Mouse (Mus musculus): ENCODE measurements around the gene Zbtb2. TPM values are rescaled to one million over a fixed set of nuclear protein-coding genes. Genes with fewer than 3 reads are reported as not detected.

Gene Zbtb2
- total and polyA plus RNA-seq, 3 experiments = 8.6 to 12.7 TPM; not detected in 1

DNA sequence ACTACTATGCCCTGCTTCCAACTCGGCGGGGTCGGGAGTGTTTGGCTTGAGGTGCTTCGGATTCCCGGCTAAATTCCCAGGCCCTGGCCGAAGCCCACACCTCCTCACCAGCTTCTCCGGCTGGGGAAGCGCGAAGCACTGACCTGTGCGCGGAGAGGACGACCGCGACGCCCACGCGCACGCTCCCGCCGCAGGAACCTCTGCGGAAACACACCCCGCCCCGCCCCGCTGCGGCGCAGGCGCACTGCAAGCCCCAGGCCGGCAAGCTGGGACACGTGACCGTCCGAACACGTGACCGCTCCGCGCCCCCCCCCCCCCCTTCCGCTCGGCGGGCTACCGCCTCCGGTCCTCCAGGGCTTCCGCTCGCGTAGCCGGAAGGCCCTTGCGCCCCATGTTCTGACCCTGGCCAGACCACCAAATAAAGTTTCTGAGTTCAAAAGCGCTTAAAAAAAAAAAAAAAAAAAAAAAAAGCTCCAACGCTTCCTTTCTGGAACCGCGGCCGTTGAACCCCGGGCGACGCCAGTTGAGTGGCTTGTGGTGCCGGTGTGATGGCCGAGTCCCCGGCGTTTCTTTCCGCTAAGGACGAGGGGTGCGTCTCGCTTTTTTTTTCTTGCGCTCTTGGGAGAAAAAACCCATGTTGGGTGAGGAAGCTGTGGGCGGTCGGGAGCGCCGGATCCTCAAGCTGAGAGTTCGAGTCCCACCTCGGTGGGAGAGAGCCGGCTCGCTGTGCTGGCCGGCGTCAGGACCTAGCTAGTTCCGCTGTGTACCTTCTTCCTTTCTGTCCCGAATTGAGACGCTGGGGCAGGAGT is 44.4 kb upstream of the Zbtb2 start, which contains the start of the genes Rmnd1 and Armt1 (continued):
- TF ChIP-seq TBP (IDR thresholded peaks at IDR 0.05; ENCODE audit: low read depth, low read length) (peak; percentile 82), MEF2A (IDR thresholded peaks at IDR 0.05; ENCODE audit: extremely low read depth, insufficient replicate concordance, low read depth, low read length, poor library complexity, severe bottlenecking) (no peak), MYB (IDR thresholded peaks at IDR 0.05; ENCODE audit: low read depth, low read length) (peak; percentile 94), ZNF384 (IDR thresholded peaks at IDR 0.05; ENCODE audit: low read depth, low read length) (peak; percentile 100)

DNA sequence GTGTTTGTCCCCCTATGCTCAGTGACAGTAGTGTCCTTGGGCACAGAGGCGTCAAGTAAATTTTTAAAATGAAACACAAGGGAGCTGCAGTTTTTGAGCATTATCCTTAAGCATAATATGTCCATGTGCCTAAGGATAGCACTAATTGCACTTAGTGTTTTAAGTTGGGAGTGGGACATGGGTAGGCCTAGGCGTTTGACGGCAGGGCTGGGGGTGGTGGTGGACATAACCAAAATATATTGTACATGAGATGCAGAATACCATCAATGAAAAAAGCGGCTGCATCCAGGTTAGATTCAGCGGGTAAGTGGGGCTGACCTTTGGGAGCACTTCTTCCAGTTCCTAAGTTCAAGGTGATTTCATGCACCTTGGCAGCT is 43.8 kb upstream of the Zbtb2 start:
- DNase-seq (ENCODE audit: low read depth, low spot score) = no peak
- Histone ChIP-seq H3K27me3 (ENCODE audit: control insufficient read depth in 1 of 2, insufficient read depth in 2 of 2, low read length in 2 of 2) (no peaks in the 10 kb centered on the region), H3K9me3 (replicated peaks; ENCODE audit: insufficient read depth, low read length) (no peaks in the 10 kb centered on the region), H3K9ac (ENCODE audit: control insufficient read depth, low read depth, low read length, poor library complexity, severe bottlenecking) (peak overlapping the region; percentile 99), H3K4me3 (ENCODE audit: control insufficient read depth in 1 of 2, insufficient read depth in 1 of 2, low read depth in 2 of 2, low read length in 2 of 2) (peak overlapping the region; percentile 74 to 98), H3K27ac (ENCODE audit: control insufficient read depth, low read depth, low read length) (peak overlapping the region; percentile 91), H3K79me2 (ENCODE audit: control insufficient read depth, insufficient read depth, low read length, poor library complexity) (peaks cover 38% of the 10 kb centered on the region), H3K36me3 (ENCODE audit: control insufficient read depth in 1 of 2, insufficient read depth in 2 of 2, low read length in 2 of 2) (peaks cover 0 to 18% of the 10 kb centered on the region in 2 experiments; a peak in 3 of 4 replicates), H3K4me1 (ENCODE audit: control insufficient read depth in 1 of 2, insufficient read depth in 2 of 2, low read length in 2 of 2) (peaks cover 5 to 23% of the 10 kb centered on the region in 2 experiments; a peak in 3 of 4 replicates)
- TF ChIP-seq MYC (IDR thresholded peaks at IDR 0.05; ENCODE audit: low read depth, low read length) (no peak), UBTF (IDR thresholded peaks at IDR 0.05; ENCODE audit: borderline replicate concordance, insufficient read depth, low read depth, low read length) (0 out of 2 replicates have a peak, but pooled peaks have one; percentile 16), KAT2A (conservative IDR thresholded peaks at IDR 0.05; ENCODE audit: low read depth, low read length) (no peak)

DNA sequence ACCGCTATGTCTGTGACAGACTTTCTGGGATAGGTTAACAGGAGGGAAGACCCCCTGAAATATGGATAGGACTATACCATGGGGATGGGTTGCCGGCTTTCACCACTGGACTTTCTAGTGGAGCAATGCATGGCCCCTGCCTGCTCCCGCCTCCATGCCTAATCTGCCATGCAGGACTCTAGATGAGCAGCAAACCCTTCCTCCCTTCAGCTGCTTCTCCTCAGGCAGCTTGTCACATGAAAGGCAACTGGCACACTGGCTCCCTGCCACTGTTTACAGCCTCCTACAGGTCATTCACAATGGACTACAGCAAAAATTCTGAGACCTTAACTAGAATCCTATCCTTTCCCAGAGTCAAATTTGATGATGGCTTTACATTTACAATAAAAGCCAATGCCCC is 42.9 kb upstream of the Zbtb2 start:
- Histone ChIP-seq H3K9ac (ENCODE audit: control insufficient read depth, low read depth, low read length, poor library complexity, severe bottlenecking) (peak overlapping the region; percentile 99), H3K27ac (ENCODE audit: control insufficient read depth, low read depth, low read length) (peak overlapping the region; percentile 39)

DNA sequence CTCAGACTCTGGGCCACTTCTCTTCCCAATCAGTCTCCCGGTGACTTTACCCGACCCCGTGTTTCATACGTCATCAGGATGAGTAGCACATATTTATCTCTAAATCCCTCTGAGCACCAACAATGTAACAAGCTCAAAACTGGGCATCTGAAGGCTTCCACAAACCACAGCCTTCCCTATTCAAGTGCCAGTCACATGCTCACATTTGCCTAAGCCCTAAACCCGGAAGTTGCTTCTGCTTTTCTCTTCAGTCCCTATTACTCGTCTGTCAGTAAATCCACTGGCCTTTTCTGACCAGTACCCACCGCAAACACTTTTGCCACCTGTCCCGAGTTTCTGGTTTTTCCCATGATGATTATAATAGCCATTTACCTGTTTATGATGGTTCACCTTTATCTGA is 42.5 kb upstream of the Zbtb2 start:
- Histone ChIP-seq H3K36me3 (ENCODE audit: control insufficient read depth in 1 of 2, insufficient read depth in 2 of 2, low read length in 2 of 2) (peaks cover 3 to 18% of the 10 kb centered on the region in 2 experiments), H3K79me2 (ENCODE audit: control insufficient read depth, insufficient read depth, low read length, poor library complexity) (peaks cover 38% of the 10 kb centered on the region), H3K27me3 (ENCODE audit: control insufficient read depth in 1 of 2, insufficient read depth in 2 of 2, low read length in 2 of 2) (no peaks in the 10 kb centered on the region), H3K4me1 (ENCODE audit: control insufficient read depth in 1 of 2, insufficient read depth in 2 of 2, low read length in 2 of 2) (peaks cover 5 to 23% of the 10 kb centered on the region in 2 experiments; a peak in 3 of 4 replicates), H3K9me3 (replicated peaks; ENCODE audit: insufficient read depth, low read length) (no peaks in the 10 kb centered on the region), H3K4me3 (ENCODE audit: control insufficient read depth in 1 of 2, insufficient read depth in 1 of 2, low read depth in 2 of 2, low read length in 2 of 2) (peak overlapping the region; percentile 74 to 98), H3K27ac (ENCODE audit: control insufficient read depth, low read depth, low read length) (peak overlapping the region; percentile 39; the same call in 1 of the 2 replicates), H3K9ac (ENCODE audit: control insufficient read depth, low read depth, low read length, poor library complexity, severe bottlenecking) (peak overlapping the region; percentile 99)
- DNase-seq (ENCODE audit: low read depth, low spot score) = peak; percentile 63
- TF ChIP-seq ELF1 (IDR thresholded peaks at IDR 0.05; ENCODE audit: low read depth, low read length) (peak; percentile 92), RAD21 (IDR thresholded peaks at IDR 0.05; ENCODE audit: low read depth, low read length) (no peak), USF2 (IDR thresholded peaks at IDR 0.05; ENCODE audit: borderline replicate concordance in 1 of 2, insufficient read depth in 1 of 2, low read depth in 1 of 2, low read length in 2 of 2) (peak in 1 of 2 experiments; percentile 46; a peak in 1 of 4 replicates), ZNF384 (IDR thresholded peaks at IDR 0.05; ENCODE audit: low read depth, low read length) (no peak), HCFC1 (IDR thresholded peaks at IDR 0.05; ENCODE audit: low read depth, low read length) (0 out of 2 replicates have a peak, but pooled peaks have one; percentile 45), MXI1 (IDR thresholded peaks at IDR 0.05; ENCODE audit: low read depth, low read length) (peak; percentile 59), TAL1 (IDR thresholded peaks at IDR 0.05; ENCODE audit: low read length) (no peak), MAFK (IDR thresholded peaks at IDR 0.05; ENCODE audit: borderline replicate concordance, low read depth, low read length) (no peak), JUND (IDR thresholded peaks at IDR 0.05; ENCODE audit: low read depth, low read length) (0 out of 2 replicates have a peak, but pooled peaks have one; percentile 27), MYB (IDR thresholded peaks at IDR 0.05; ENCODE audit: low read depth, low read length) (no peak), SIN3A (IDR thresholded peaks at IDR 0.05; ENCODE audit: low read length) (no peak), SMC3 (IDR thresholded peaks at IDR 0.05; ENCODE audit: low read depth, low read length) (no peak), NELFE (IDR thresholded peaks at IDR 0.05; ENCODE audit: low read depth, low read length) (no peak), CTCF (IDR thresholded peaks at IDR 0.05 in 2 of 3, conservative IDR thresholded peaks at IDR 0.05 in 1 of 3; ENCODE audit: control insufficient read depth in 1 of 3, insufficient read depth in 1 of 3, low read depth in 2 of 3, low read length in 3 of 3, poor library complexity in 1 of 3, severe bottlenecking in 1 of 3) (no peak)

More for the DNA sequence above, 42.9 kb upstream of the Zbtb2 start:
- peaks cover 38% of the 10 kb centered on the region for H3K79me2 ChIP-seq (ENCODE audit: control insufficient read depth, insufficient read depth, low read length, poor library complexity)
- H3K4me1 ChIP-seq (ENCODE audit: control insufficient read depth in 1 of 2, insufficient read depth in 2 of 2, low read length in 2 of 2) = peaks cover 5 to 23% of the 10 kb centered on the region in 2 experiments; a peak in 3 of 4 replicates
- H3K4me3 ChIP-seq (ENCODE audit: control insufficient read depth in 1 of 2, insufficient read depth in 1 of 2, low read depth in 2 of 2, low read length in 2 of 2) = peak overlapping the region; percentile 74 to 98
- no peaks in the 10 kb centered on the region for H3K9me3 ChIP-seq (replicated peaks; ENCODE audit: insufficient read depth, low read length)
- DNase-seq (ENCODE audit: low read depth, low spot score) = peak; percentile 49
- TF ChIP-seq USF2 (IDR thresholded peaks at IDR 0.05; ENCODE audit: borderline replicate concordance in 1 of 2, insufficient read depth in 1 of 2, low read depth in 1 of 2, low read length in 2 of 2) (no peak), ZNF384 (IDR thresholded peaks at IDR 0.05; ENCODE audit: low read depth, low read length) (no peak), SIN3A (IDR thresholded peaks at IDR 0.05; ENCODE audit: low read length) (0 out of 2 replicates have a peak, but pooled peaks have one; percentile 14), POLR2A (IDR thresholded peaks at IDR 0.05; ENCODE audit: control insufficient read depth in 1 of 2, insufficient read depth in 1 of 2, low read depth in 1 of 2, low read length in 2 of 2, poor library complexity in 1 of 2) (peak in 1 of 2 experiments; percentile 26; a peak in 1 of 4 replicates)
- H3K27me3 ChIP-seq (ENCODE audit: control insufficient read depth in 1 of 2, insufficient read depth in 2 of 2, low read length in 2 of 2) = no peaks in the 10 kb centered on the region
- peaks cover 3 to 18% of the 10 kb centered on the region in 2 experiments for H3K36me3 ChIP-seq (ENCODE audit: control insufficient read depth in 1 of 2, insufficient read depth in 2 of 2, low read length in 2 of 2)

All from MEL (cell line).